Mouse (Mus musculus) frontal cortex, postnatal 10 days (tissue): Measurements from ENCODE around the gene Selenoi.
A peak's percentile ranks its signal among the peaks of the same experiment; 100 is the strongest.
"Not testable (repeated sequence)": the region's sequence is repeated elsewhere in the genome, so short reads cannot be mapped to it uniquely, and the experiment has no call there.

Source experiments
- DNase-seq, 2 experiments: peaks; one replicate each; pipeline ENCODE4 v3.0.0; 2022; ENCODE audit warnings: low spot score in 2 of 2, mixed read lengths in 1 of 2

Gene Selenoi

DNA sequence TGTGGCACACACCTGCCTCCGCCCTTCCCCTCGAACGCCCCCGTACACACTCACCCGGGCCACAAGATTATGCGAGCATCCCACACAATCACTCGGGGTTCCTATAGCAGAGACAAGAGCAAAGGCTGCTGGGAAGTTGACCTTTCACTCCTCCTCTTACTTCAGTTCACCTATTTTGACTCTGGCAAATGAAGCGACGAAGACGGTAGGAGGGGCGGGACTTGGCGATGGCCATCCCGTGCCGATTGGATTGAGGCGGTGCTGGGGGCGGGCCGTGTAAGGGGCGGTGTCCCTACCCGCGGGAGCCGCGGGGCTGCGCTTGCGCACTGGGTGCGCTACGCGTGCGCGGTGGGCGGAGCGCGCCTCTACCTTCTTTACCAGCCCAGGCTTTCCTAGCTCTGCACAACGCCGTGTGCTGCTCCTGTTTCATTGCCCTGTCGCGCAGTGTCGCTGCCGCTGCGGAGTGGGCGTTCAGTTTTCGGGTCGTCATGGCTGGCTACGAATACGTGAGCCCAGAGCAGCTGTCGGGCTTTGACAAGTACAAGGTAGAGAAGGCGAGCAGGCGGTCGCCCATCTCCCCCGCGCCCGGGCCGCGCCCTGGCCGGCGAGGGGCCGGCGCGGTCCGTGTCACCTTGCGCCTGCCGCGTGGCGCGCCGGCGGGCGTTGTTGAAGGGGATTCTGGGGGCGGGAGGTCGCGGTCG is at the start of gene Selenoi:
TSS of gene Selenoi (plus strand) at position 311 of the 701 bp plus-strand sequence.
- DNase-seq, result peak; percentile 98 to 99

DNA sequence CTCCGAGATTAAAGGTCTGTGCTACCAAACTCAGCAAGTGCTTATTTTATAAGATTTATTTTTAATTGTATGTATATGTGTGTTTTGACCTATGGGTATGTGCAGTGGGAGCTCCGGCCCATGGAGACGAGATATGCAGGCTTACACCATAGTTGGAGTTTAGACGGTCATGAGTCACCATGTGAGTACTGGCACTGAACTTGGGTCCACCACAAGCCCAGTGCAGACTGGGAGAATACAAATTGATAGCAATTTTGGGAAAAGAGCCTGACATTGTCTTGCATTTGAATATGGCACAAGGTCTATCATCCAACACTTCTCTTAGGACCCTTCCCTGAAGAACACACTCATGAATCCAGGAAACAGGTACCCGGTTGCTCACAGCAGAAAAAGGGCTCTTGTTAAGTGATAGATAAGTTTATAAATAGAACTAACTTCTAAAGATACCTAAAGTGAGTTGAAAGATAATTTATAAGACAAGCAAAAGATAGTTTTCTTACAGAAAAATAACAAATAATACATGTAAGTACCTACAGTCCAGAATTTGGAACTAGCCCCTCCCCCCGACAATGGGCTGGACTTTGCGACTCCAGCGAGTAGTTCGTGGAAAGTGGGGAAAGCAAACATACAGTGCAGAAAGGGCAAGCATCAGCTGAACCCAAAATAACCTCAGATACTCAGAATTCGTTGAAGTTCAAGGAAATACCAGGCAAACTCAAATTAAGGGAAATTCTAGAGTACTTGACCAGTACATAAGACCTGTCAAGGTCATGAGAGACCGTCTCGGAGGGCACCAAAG is 44.5 kb upstream of the Selenoi start:
- no peak for DNase-seq

DNA sequence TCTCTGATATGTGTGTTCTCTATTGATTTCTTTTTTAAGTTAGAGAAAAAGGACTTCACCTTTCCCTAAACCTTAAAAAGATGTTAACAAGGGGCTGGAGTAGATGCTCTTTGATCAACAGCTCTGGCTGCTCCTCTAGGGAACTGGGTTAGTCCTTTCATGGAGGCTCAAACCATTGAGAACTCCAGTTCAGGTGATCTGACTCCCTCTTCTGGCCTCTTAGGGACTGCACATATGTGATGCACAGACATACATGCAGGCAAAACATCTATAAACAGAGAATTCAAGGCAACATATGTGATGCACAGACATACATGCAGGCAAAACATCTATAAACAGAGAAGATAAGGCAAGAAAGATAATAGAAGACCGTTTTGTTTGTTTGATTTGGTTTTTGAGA is 39.9 kb upstream of the Selenoi start:
- no peak for DNase-seq

DNA sequence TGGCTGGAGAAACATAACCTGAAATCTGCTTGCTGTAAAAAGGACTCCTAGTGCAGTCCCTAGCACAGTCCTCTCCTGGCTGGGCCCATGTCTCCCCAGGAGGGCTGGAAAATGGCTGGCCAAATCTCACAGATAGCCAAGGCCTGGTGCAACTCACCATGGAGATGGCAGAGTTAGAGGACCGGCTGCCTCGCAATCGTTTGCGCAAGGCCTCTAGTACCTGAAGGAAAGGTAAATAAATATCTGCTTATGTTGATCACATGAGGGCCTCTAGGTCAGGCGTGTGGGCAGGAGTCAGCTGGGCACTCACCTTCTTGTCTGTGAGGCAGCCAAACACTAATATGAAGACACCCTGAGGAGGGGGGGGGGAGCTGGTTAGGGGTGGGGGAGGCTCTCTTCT is 37.0 kb upstream of the Selenoi start:
- no peak for DNase-seq

DNA sequence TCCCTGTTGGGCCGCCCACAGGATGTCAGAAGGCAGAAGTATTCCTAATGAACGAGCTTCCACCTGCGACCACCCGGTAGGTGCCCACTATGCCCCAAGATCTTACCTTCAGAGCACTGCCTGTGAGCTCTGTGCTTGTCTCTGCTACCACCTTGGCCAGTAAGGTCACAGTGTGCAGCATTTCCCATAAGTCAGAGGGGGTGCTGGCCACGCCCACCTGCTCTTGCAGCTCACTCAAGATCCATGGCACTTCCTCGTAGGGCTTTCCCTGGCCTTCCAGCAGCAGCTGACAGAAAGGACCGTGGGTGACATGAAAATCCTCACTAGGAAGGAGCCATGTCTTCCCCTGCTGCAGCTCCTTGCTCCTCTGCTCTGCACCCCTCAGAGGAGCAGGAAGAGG is 34.1 kb upstream of the Selenoi start:
- DNase-seq, result no peak

DNA sequence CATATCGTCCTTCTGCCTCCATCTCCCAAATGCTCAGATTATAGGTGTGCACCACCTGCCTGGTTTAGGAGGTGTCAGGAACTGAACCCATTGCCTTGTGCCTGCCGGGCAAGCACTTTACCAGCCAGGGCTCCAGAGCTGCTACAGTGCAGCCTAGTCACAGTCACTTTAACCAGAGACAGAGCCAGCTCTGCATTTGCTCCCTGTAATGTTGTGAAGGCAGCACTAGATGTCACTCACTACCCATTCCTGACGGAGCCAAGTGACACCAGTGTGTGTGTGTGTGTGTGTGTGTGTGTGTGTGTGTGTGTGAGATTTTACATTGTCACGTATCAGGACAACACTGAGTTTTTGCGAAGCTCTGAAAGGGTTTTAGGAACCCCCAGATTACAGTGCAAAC is 30.9 kb upstream of the Selenoi start:
- peak in 1 of 2 experiments; percentile 43 for DNase-seq

DNA sequence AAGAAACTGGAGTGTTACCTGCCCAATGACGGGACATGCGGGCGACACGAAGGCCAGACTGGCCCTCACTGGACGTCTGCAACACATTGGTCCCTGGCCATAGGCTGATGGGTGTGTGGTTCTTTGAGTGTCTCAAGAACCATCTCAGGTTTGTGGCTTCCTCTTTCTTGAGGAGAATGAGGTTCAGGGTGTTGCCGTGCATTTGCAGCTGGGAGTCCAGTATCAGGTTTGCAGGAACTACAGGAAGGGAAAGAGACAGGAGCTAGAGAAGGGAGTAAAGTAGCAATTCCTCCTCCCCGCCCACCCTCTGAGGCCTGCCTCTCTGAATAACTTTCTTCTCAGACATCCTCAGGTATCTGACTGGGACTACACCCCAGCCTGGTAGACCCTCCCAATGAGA is 30.2 kb upstream of the Selenoi start:
- DNase-seq, result no peak

DNA sequence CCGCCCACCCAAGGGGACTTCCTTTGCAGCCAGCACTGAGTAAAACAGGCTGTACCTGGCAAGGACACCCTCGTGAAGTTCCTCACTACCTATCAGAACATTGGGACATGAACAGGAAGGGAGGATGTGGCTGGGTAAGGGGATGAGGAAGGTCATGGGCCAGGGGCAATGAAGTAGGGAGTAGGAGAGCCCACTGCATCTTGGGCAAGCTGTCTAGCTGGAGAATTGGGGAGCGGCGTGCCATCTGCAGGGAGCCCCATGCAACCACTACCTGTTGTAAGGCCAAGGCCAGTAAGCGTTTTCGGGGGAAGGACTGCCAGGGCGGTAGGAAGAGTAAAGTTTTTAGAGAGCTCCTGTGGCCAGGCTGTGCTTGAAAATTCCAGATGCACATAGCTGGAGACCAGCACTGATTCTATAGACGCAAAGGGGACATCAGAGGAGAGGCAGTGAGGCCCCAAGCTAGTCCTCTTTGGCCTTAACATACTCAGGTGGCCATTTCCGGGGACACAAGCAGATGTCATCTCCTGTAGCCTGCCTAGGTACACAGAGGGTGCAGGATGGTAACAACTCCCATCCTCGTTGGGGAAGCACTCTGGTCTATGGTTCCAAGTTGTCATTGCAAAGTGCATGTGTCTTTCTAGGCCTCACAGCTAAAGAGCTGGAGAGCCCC is 29.0 kb upstream of the Selenoi start:
- no peak for DNase-seq

DNA sequence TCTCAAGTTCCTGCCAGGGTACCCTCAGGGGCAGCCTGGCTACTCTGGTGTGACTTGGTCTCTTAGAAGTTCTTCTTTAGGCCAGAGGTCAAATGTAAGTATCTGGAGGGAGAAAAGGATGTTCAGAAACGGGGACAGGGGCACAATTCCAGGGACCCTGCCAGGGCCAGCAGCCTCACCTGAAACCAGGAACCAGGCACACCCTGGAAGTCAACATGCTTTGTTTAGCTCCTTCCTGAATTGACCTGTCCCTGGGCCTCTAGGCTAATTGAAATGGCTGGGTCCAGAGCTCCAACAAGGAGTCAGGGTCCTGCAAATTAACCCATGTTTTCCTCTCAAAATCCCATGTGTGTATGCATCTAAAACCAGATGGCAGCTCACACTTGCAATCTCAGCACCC is 27.9 kb upstream of the Selenoi start:
- DNase-seq, result no peak

DNA sequence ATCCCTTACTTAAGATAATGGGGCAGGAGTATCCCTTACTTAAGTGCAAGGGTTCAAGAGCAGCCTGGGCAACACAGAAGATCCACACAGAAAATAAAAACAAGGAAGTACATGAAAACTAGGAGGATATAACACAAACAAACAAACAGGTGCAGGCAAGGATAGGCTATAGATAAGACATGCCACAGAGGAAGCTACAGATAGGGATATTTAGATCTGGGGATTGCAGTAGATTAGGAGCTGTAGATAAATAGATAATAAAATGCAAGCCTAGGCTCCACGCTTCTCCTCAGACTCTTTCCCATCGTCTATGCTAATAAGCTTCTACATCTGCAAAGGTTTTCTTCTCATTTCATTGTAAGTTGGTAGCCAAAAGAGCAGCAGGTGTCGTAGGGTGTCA is 27.3 kb upstream of the Selenoi start:
- no peak for DNase-seq

DNA sequence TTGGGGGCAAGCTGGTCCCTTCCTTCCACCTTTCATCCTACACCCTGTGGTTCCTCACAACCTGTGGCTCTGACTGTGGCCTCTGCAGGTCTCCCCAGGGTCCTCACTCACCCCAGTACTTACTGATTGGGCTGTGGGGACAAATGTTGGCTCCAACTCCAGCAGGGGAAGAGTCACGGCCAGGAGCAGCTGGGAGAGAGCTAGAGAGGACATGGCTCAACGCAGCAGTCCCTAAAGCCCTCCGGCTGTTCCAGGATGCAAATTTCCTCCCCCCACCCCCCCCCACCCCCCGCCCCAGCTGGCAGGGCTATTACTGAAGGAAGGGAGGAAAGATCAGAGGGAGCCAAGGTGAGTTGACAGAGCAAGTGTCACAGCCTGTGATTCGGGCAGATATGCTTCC is 26.9 kb upstream of the Selenoi start, which contains the start of gene Adgrf3:
TSS of gene Adgrf3 (minus strand) at position 230 of the 400 bp plus-strand sequence.
- no peak for DNase-seq

DNA sequence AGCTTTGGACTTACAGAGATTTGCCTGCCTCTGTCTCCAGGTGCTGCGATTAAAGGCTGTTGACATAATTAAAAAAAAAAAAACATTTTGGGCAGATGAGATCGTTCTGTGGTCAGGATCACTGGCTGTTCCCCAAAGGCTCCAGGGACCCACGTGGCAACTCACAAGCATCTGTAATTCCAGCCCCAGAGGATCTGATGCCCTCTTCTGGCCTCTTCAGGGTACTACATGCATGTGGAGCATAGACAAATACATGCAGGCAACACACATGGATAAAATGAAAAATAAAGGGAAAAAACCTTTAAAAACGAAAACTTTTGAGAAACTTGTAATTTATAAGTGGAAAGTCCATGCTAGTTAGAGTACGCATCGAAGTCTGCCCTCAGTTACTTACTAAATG is 25.1 kb upstream of the Selenoi start:
- DNase-seq, result no peak

DNA sequence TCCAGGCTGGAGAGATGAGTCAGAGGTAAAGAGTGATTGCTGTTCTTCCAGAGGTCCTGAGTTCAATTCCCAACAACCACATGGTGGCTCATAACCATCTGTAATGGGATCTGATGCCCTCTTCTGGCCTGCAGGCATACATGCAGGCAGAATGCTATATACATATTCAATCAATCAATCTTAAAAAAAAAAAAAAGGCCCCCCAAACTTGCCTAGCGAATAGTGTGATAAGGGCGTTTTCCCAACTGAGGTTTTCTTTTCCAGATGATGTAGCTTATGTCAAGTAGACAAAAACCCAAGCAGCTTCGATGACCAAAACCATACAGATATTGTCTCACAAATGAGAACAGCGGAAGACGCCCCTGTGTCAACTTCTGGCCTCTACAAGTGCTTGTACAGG is 21.6 kb upstream of the Selenoi start:
- DNase-seq, result not testable (repeated sequence)

DNA sequence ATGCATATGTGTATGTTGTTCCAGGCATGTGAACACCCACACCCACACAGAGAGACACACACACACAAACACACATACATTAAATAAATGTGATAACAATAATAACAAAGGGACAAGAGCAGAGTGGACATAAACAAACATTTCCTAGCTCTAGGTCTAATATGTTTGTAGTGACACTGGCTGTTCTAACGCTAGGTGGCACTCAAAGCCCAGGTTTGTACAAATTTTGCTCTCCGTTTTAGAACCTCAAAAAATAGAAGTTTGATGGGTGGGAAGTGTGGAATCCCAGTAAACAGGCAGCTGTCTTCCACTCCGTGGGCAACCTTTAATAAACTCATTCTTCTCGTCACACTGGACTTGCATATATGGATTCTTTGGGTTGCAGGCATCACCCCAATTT is 17.5 kb upstream of the Selenoi start:
- DNase-seq, result peak in 1 of 2 experiments; percentile 53

DNA sequence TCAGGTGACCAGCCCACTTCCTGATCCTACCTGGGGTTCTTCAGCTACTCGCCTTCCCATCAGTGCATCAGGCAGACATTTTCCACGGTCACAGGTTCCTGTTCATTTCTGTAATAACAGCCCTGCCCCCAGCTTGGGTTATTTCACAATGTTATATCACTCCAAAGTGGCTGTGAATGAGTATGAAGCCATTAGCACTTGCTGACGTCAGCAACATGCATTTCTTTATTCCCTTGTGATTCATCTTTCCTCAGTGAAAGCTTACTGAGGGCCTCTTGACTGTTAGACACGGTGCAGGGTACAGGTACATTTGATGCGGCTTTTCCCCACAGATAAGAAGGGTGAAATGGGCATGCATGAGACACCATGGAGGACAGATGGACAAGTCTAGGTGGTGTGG is 16.4 kb upstream of the Selenoi start:
- DNase-seq, result no peak

DNA sequence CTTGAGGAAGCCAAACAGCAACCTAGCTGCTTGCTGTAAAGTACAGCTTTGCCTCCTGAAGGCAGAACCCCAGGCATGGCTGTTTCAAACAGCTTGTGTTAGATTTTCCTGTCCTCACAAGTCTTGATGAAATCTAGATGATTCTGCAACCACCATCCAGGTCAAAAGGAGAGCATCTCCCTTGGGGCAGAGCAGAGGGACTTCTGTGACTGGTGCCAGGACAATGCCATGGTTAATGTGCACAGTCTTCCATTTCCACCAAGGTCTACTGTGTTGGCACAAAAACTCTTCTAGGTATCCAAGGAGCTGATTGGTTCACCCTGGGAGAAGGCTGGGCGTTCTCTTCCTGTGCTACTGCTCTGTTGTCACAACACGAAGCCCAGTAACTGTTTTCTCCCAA is 12.7 kb upstream of the Selenoi start:
- no peak for DNase-seq

DNA sequence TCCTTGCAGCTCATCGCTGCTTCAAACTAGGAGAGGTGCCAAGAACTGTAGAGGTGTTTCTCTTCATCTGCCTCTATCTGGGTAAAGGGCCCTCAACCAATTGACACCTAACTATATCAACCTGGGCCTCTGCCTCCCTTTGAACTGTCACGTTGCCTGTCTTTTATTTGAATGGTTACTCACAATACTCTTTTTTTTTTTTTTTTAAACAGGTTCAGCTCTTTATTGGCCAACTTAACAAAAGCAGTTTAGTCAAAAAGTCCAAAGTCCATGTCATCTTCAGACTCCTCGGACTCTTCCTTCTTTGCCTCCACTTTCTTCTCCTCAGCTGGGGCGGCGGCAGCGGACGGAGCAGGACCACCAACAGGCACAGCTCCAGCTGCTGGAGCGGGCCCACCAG is 11.7 kb upstream of the Selenoi start:
- DNase-seq, result no peak

DNA sequence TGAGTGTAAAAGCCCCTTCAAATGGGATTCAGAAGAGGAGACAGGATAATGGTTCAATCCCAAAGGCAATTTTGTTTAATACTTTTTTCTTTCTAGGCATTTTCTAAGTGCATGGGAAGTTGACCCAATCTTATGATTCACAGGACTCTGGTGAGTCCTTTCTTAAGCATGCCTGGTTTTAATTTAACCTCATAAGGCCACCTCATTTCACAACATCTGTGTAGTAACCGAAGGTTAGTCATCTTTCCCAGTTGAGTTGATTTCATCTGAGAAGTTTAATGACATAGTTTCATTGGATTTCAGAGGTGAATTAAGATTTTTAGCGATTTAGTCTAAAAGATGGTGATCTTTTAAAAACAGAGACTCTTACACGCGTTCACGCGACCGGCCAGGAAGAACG is 9.7 kb upstream of the Selenoi start:
- DNase-seq, result no peak

DNA sequence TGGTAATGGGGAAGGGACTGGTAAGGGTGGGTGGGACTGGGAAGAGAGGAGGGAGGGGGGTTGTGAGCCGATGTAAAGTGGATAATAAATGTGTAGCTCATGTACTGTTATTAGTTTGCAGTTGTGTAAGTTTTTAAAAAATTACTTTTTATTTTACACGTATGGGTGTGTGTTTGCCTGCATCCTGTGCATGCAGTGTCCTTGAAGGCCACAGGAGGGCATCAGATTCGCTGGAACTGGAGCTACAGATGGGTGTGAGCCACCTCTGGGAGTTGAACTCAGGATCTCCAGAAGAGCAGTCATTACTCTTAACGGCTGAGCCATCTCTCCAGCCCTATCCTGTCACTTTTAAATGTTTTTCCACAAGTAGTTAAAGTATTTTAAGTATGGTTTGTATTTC is 1.5 kb upstream of the Selenoi start:
- peak; percentile 20 to 27 for DNase-seq

DNA sequence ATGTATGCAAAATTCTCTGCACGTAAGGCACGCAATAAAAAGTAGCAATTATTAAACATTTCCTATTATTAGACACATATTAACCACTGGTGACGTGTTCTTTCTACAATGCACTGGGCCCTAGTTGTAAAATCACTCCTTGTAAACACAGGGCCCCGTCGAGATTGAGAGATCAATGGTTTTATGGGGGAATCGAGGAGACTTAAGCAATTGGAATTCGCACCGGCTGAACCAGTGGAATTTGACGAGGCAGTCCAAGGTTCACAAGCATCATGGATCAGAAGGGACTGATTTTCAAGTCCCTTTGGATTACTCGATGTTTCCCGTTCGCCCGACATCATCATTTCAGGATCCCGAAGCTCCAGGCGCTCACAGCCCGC is 500 bp upstream of the Selenoi start:
- DNase-seq, result no peak

DNA sequence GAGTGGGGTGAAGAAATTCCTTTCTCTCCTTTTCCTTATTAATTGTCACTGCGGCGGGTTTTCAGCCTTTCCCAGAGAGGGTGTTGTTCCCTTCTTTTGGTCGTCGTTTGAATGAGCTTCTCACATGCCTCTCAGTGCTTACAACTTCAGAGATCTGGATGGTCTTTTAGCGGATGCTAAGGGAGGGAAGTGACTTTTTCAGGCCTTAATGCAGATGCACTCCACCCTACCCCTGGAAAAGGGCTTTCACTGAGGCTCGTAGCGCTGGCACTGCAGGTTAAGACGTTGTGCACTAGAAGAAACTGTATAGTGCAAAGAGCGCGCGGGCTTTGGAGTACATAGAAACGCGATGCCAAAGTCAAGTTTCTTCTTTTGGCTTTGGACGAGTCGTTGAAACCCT is 661 bp downstream of the Selenoi start:
- DNase-seq, result peak in 1 of 2 experiments; percentile 14

DNA sequence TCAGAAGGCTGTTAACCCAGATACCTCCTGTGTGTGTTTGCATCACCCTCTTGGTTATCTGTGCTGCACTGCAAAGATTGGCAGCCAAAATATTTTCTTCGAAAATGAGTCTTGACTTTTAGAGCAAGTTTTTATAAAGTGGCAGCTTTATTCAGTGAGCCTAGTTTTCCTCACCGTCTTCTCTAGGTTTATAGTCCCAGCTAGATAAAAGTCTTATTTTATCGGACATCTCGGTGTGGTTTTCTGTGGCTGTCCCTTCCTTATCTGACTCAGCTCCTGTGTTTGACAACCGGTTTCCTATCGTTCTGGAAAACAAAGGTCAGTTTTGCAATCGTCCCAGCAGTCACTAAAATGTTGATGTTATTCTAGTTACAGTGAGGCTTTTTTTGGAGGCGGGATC is 1.6 kb downstream of the Selenoi start:
- no peak for DNase-seq

DNA sequence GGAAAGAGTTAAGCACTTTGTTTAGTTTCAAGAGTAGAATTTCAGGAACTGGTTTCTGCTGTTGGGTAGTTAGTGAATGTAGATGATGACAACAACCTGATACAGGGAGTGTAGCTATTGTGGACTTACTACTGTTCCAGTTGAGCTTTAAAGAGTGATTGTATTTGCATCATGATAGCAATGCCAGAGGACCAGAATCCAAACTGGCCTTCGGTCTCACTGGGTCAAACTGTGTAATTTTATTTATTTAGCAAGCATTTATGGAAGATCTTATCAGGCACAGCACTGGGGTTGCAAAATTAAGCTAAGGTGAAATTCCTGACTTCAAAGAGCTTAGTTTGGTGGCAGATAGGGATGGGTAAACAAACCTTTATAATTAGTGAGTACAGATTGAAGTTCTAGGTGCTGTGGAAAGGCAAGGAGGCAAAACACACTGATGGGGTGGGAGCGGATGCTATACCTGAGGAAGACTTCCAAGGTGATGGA is 3.3 kb downstream of the Selenoi start:
- no peak for DNase-seq
